Comparison of ENCODE assay signal across 17 mouse cellular contexts in the genomic region with DNA sequence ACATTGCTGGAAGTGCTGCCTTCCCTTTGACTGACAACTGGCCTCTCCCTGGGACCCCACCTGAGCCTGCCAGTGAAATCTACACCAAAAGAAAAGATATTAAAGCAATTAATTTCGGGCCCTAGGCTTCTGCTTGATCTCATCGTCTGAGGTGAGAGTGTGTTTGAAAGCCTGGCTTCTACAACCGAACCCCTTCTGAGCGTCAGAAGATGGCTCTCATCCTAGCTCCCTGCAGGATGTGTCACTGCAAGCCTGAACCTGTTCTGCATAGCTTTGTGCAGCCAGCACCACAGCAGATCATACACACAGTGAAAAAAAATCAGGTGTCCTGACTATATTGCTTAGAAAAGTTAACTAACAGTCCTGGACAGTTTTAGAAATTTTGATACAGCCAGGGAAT.
DNase-seq lines count a peak whose midpoint lies in the region.
"Had no signal": no experiment of that assay in that cellular context is flagged by ENCODE, and none has a peak within 500 bp of the region (broad histone marks: within the 10 kb centered on the region; RNA-seq: fewer than 3 reads in every experiment).

No protein-coding gene starts in this region.

- peak; percentile 11 for DNase-seq in left cerebral cortex, postnatal 4 days
- no peak for DNase-seq in left cerebral cortex, adult 8-10 months (ENCODE audit: low spot score in 2 of 2)
- peak; percentile 11 for DNase-seq in cerebellum, adult 8-10 months
- peak; percentile 46 to 59 for DNase-seq in cerebellum, postnatal 25 days
- no peak for DNase-seq in heart, adult 9 months (ENCODE audit: low spot score in 2 of 2)
- no peak for DNase-seq in thymus, postnatal 14 days
- no peak for DNase-seq in adrenal gland, adult 18-20 months (ENCODE audit: low spot score in 2 of 2)
- DNase-seq: adrenal gland, postnatal 14 days; B cell, adult 2 months; gastrocnemius, postnatal 14 days; heart, postnatal 36 days; kidney, adult 2 months; kidney, postnatal 4 days; liver; lung, adult 2 months; lung, postnatal 10 days; right cerebral cortex, postnatal 25 days had no signal

- intact Hi-C loops in left cerebral cortex, postnatal 4 days (cut with DNase I) = no loop called here

Comparison
In these comparisons a context has a peak if more than half of its experiments do, and no peak if none do; other contexts are left out.
1. DNase-seq: peak in left cerebral cortex, postnatal 4 days (single experiment), cerebellum, adult 8-10 months (single experiment) and cerebellum, postnatal 25 days (2 of 2); none in left cerebral cortex, adult 8-10 months (0 of 2), heart, adult 9 months (0 of 2), thymus, postnatal 14 days (single experiment) and adrenal gland, adult 18-20 months (0 of 2).